Mouse (Mus musculus) layer of hippocampus, postnatal 25 days (tissue): Measurements from ENCODE around the gene Cars. TPM values are rescaled to one million over a fixed set of nuclear protein-coding genes. Genes with fewer than 3 reads are reported as not detected.
"Not testable (repeated sequence)": the region's sequence is repeated elsewhere in the genome, so short reads cannot be mapped to it uniquely, and the experiment has no call there.

Source experiments
- DNase-seq, 2 experiments: peaks; one replicate each; pipeline ENCODE4 v3.0.0; 2022; ENCODE audit warnings: mixed read lengths in 2 of 2, low spot score in 1 of 2; ENCODE audit errors: extremely low spot score in 1 of 2
- total RNA-seq, 2 experiments: library from RNA; stranded (reverse); gene quantifications; 2 replicates each; pipeline ENCODE4 v1.2.3; 2021

Cars gene
- total RNA-seq, result 10 to 100 TPM; 46.0 to 56.4 TPM

- DNase-seq, result peak; percentile 83 to 92
These were observed at the start of gene Cars for GRCm38 (mm10) chr7:143599428-143600230. Gene Cars, minus strand, starts transcription at chr7:143600090.

- DNase-seq, result peak; percentile 54 to 63
These were observed 49.3 kb upstream of the Cars start, which contains the start of gene Tnfrsf22 for GRCm38 (mm10) chr7:143649034-143649768. Gene Tnfrsf22, minus strand, starts transcription at chr7:143649661.

DNA sequence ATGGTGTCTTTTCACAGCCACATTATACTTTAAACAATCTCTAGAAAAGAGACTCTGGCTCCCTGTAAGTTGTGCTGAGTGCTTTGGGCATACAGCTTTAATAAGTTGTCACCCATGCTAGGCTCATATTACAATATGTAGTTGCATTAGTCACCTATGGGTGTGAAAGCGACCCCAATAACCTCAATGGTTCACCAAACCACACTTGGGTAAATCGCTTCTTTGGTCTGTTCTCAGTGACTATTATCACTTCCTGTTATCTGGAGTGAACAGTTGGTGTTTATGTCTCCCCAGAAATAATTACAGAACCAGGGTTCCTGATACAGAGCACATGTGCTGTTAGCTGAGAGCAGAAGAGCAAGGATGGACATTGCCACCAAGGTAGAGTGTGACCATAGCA lies 44.1 kb upstream of the Cars start:
- DNase-seq, result not testable (repeated sequence)

GRCm38 (mm10) chr7:143636674-143637073 lies 36.8 kb upstream of the Cars start:
- DNase-seq, result no peak

DNA sequence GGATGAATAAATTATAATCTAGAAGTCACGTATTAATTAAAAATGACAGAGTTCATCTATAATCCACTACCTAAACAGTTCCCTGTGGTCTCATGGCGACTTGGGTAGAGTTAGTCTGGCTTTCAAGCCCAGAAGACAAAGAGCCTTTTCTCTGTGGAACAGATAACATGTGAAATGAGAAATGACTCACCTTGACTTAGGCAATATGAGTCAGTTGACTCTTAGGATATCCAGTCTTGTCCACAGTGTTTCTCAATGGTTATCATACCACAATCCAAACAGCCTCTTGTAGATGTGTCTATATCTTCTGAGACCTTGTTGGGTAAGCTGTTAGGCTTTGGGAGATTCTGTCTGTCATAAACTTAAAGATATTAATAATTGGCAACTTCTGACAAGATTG lies 31.6 kb upstream of the Cars start:
- no peak for DNase-seq

DNA sequence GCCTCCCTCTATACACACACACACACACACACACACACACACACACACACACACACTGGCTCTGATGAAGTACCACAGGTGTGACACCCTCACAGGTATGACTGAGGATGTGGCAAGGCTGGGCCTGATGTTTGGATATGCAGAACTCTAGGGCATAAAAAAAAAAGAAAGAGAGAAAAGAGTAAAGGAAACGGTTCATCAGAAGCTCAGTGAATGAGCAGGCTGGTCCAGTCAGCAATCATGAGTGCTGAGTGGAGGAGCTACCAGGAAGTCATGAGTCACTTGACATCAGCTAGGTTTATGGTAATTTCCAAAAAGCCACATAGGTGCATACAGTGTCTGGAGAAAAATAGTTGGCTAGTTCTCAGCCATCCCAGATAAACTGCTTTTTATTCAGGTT lies 29.6 kb upstream of the Cars start:
- DNase-seq, result no peak

DNA sequence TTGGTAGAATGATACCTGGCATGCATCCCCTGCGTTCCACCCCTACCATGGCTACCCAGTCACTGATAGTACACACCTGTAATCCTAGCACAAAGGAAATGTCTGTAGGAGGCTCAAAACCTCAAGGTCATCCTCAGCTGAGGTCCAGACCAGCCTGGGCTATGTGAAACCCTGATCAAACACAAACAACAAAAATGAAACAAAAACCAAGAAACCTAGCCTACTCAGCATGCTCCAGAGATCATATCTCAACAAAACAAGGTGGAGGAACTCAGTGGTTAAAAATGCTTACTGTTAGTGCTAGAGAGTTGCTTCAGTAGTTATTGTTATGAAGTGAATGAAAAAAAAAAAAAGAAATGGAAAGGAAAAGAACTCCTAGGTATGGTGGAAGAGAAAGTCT lies 28.6 kb upstream of the Cars start, which contains the start of gene Tnfrsf26:
TSS of gene Tnfrsf26 (minus strand) at position 183 of the 400 bp plus-strand sequence.
- no peak for DNase-seq

DNA sequence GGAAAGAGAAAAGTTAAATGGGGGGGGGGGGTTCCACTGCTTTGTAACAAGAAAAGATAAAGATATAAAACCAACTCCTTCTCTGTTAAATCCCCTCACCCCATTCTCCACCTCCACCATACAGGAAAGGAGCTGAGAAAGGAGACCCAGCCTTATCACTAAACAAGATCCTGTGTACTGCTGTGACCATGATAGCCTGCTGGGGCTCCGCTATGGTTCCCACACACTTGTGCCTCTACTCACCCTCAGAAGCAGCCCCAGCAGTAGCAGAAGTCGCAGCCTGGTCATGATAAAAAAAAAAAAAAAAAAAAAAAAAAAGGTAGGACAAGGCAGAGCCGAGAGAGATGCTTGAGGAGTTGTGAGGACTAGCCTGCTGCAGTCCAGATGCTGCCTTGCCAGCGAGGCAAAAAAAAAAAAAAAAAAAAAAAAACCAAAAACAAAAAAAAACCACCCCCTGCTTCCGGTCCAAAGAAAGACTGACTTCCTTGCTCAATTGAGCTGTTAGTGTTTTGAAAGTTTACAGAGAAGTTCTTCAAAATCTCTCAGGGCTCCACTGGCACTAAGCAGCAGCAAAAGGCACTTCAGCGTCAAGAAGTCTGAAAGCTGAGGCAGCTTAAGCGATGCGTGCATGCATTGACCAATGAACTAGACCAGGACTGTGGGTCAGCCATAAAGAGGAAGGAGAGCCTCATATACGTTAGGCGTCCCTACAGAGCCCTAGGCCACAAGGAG lies 27.8 kb upstream of the Cars start:
- DNase-seq, result no peak

- DNase-seq, result no peak
These were observed 26.3 kb upstream of the Cars start for GRCm38 (mm10) chr7:143626178-143626577.

DNA sequence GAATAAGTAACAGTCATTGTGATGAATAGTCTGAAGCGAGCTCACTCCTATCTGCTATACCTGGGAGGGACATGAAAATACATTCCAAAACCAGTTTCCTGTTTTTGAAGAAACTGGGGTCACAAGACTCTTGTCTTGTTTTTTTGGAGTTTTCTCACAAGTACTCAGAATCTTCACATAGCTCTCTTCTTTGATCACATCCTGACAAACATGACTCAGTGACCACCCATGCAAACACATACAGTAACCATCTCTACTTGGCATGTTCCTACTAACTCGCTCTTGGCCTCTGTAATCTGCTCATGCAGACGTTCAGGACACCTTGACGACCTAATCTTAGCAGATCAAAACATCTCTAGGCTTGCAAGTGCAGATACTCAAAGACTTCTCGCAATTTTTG lies 25.3 kb upstream of the Cars start:
- DNase-seq, result no peak

DNA sequence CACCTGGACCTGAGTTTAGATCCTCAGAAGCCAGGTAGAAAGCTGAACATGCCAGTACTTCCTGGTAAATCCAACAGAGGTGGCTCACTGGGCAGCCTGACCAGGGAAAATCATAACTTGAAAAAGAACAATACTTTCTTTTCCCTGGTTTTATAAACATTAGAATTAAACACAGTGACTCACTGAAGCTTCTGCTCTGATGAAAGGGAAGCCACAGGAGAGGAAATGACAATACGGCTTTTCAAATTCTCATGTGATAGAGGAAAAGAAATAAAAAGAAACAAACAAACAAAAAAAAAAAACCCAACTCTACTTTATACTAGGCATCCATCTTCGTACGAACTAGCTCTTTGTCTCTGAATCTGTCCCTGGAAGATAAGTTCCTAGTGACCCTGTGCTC lies 24.7 kb upstream of the Cars start:
- DNase-seq, result no peak

DNA sequence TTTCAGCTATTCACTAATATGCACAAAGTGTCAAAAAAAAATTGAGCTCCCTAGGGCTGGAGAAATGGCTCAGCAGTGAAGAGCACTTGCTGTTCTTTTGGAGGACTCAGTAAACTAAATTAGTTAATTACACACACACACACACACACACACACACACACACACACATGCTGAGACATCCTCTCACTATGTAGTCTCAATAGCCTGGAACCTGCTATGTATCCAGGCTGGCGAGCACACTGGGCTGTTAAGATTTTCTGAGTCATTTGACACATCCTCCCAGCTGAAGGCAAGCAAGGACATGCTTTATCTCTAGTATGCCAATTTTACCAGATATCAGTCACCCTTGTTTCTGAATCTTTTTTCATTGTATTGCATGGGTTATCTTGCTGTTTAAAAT lies 21.1 kb upstream of the Cars start:
- no peak for DNase-seq

DNA sequence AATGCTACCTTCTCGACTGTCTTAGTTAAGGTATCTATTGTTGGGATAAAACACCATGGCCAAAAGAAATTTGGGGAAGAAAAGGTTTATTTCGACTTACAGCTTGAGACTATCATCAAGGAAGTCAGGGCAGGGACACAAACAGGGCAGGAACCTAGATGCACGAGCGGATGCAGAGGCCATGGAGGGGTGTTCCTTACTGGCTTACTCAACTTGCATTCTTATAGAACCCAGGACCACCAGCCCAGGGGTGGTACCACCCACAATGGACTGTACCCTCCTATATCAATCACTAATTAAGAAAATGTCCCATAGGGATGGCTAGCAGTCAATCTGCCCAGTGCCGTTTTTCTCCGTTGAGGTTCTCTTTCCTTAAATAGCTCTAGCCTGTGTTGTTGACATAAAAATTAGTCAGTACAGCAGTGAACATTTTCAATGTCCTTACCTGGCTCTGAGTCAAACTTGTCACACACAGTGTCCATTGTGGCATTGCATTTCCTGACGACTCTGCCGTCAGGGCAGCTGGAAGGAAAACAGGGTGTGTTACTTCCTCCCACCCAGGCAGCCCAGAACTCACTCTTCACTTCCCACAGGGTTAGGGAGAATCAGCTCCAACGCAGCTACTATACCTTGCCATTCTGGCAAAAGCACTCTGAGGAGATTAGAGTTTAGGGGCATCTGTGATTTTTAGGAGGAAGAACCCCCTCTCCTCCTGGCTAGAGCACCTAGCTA lies 14.7 kb upstream of the Cars start:
- DNase-seq, result no peak

DNA sequence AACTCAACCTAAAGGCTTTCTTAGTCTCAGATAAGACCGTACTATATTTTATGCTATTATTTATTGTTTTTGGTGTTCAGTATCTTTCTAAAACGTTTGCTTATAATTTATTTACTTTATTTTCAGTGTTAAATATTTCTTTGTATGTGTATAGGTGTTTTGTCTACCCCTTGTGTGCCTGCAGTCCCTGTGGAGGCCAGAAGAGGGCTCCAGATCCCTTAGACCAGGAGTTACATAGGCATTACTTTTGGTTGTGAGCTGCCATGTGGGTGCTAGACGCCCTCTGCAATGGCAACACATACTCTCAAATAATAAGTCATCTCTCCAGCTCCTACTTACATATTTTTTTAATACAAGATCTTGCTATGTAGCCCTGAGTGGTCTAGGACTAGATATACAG lies 12.3 kb upstream of the Cars start:
- DNase-seq, result no peak

DNA sequence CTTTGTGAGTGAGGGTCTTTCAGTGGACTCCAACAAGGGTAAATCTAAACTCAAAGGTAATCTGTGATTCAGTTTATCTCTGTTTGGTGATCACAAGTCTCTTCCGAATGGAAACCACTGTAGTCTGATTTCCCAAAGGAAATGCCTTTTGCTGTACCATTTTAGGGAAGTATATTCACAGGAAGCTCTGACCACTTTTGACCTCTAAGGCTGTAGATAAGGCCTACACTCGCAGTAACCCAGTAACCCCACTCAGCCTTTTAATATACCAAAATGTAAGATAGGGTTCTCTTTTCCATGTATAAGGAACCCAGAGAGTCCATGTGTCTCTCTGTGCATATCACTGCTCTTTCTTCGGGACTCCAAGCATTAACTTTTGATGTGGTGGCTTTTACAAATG lies 5.4 kb upstream of the Cars start:
- no peak for DNase-seq

- DNase-seq, result no peak
These were observed 5.0 kb upstream of the Cars start for GRCm38 (mm10) chr7:143604889-143605288.

GRCm38 (mm10) chr7:143601705-143602104 lies 1.8 kb upstream of the Cars start:
- DNase-seq, result no peak

- DNase-seq, result no peak
These were observed 396 bp upstream of the Cars start for GRCm38 (mm10) chr7:143600231-143600740.

GRCm38 (mm10) chr7:143594865-143595264 lies 5.0 kb downstream of the Cars start:
- no peak for DNase-seq

DNA sequence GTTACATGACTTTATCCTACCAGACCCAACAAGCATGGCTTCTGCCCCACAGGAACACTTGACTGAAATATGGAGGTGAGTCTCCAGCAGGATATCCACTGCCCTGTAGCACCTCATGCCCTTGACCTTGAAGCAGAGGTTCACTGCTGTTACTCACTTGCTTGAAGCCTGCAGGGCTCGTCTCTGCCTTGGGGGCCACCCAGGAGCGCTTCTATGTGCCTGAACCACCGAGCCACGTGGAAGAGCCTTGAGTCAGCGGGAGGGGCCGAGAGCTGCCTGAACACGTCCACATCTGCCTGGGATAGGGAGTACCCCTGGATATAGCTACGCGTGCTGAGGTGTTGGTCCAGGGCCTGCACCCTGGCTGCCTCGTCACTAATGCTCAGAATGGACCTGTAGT lies 7.6 kb downstream of the Cars start:
- no peak for DNase-seq
